Mouse (Mus musculus) ES-E14 (cell line): ENCODE results near the gene Etnk1.

Experiments used
- CHD2 ChIP-seq: IDR thresholded peaks from 2 replicates; pipeline ENCODE4 v1.6.1; 2014; ENCODE audit warnings: mild to moderate bottlenecking, low read depth, low read length, inconsistent platforms
- HCFC1 ChIP-seq: IDR thresholded peaks from 2 replicates; pipeline ENCODE4 v1.6.1; 2012; ENCODE audit warnings: low read length, inconsistent platforms, borderline replicate concordance; ENCODE audit not compliant: insufficient read depth
- MAFK ChIP-seq: IDR thresholded peaks from 2 replicates; pipeline ENCODE4 v1.6.1; 2014; ENCODE audit warnings: mild to moderate bottlenecking, low read depth, low read length, inconsistent platforms; ENCODE audit not compliant: insufficient read depth
- ZC3H11A ChIP-seq: IDR thresholded peaks from 2 replicates; pipeline ENCODE4 v1.6.1; 2012; ENCODE audit warnings: low read depth, mild to moderate bottlenecking, inconsistent platforms, low read length, borderline replicate concordance
- ZNF384 ChIP-seq: IDR thresholded peaks from 2 replicates; pipeline ENCODE4 v1.6.1; 2012; ENCODE audit warnings: low read depth, low read length, inconsistent platforms

GRCm38 (mm10) chr6:143213461-143213860, 46.4 kb downstream of the Etnk1 start:
- TF ChIP-seq ZNF384 (peak; percentile 91), ZC3H11A (no peak), MAFK (no peak), CHD2 (no peak), HCFC1 (no peak)
